Mouse (Mus musculus) ovary, postnatal 10 days (tissue): ENCODE measurements around the gene Dlk2.

ENCODE experiments used
- DNase-seq: peaks from one replicate; pipeline ENCODE4 v3.0.0; 2022; ENCODE audit warnings: low spot score

The Dlk2 gene

GRCm38 (mm10) chr17:46273803-46274236, 23.4 kb upstream of the Dlk2 start:
- no peak for DNase-seq

GRCm38 (mm10) chr17:46274465-46274864, 22.8 kb upstream of the Dlk2 start:
- no peak for DNase-seq

- no peak for DNase-seq
These were observed 22.2 kb upstream of the Dlk2 start for GRCm38 (mm10) chr17:46275034-46275433.

GRCm38 (mm10) chr17:46275506-46275905, 21.7 kb upstream of the Dlk2 start:
- no peak for DNase-seq

GRCm38 (mm10) chr17:46277586-46277985, 19.6 kb upstream of the Dlk2 start:
- no peak for DNase-seq

- DNase-seq, result no peak
These were observed 19.0 kb upstream of the Dlk2 start for GRCm38 (mm10) chr17:46278011-46278765.

GRCm38 (mm10) chr17:46282483-46283123, 14.6 kb upstream of the Dlk2 start, which contains the start of gene Tjap1:
Gene Tjap1, minus strand, starts transcription at chr17:46283026.
- peak; percentile 82 for DNase-seq

- DNase-seq, result no peak
These were observed 14.1 kb upstream of the Dlk2 start for GRCm38 (mm10) chr17:46283140-46283539.

- DNase-seq, result no peak
These were observed 13.3 kb upstream of the Dlk2 start for GRCm38 (mm10) chr17:46283911-46284310.

GRCm38 (mm10) chr17:46284653-46285052, 12.6 kb upstream of the Dlk2 start:
- DNase-seq, result no peak

- DNase-seq, result no peak
These were observed 11.8 kb upstream of the Dlk2 start for GRCm38 (mm10) chr17:46285407-46285806.

- no peak for DNase-seq
These were observed 9.5 kb upstream of the Dlk2 start for GRCm38 (mm10) chr17:46287678-46288095.

- no peak for DNase-seq
These were observed 620 bp upstream of the Dlk2 start for GRCm38 (mm10) chr17:46296601-46297000.

GRCm38 (mm10) chr17:46297028-46297363, 225 bp upstream of the Dlk2 start:
- DNase-seq, result no peak

- DNase-seq, result peak; percentile 76
These were observed 1.1 kb downstream of the Dlk2 start for GRCm38 (mm10) chr17:46298220-46298913.

- DNase-seq, result no peak
These were observed 4.7 kb downstream of the Dlk2 start for GRCm38 (mm10) chr17:46301892-46302291.

GRCm38 (mm10) chr17:46304184-46304583, 7.0 kb downstream of the Dlk2 start:
- DNase-seq, result no peak

GRCm38 (mm10) chr17:46306956-46307355, 9.7 kb downstream of the Dlk2 start:
- DNase-seq, result no peak

GRCm38 (mm10) chr17:46309835-46310234, 12.6 kb downstream of the Dlk2 start:
- DNase-seq, result no peak

- DNase-seq, result no peak
These were observed 13.3 kb downstream of the Dlk2 start for GRCm38 (mm10) chr17:46310515-46310914.

- DNase-seq, result no peak
These were observed 16.0 kb downstream of the Dlk2 start for GRCm38 (mm10) chr17:46313135-46313715.

GRCm38 (mm10) chr17:46315813-46316212, 18.6 kb downstream of the Dlk2 start:
- DNase-seq, result no peak

GRCm38 (mm10) chr17:46320492-46320891, 23.3 kb downstream of the Dlk2 start:
- no peak for DNase-seq
